Mouse (Mus musculus): ENCODE data around the gene Gm28053.

Gene Gm28053

GRCm38 (mm10) chr6:48692962-48693361 lies 25.4 kb upstream of the Gm28053 start:
- in situ Hi-C loops (cut with MseI, MboI) = no loop called here

- in situ Hi-C loops (cut with MseI, MboI) = no loop called here
Observed at GRCm38 (mm10) chr6:48696830-48697554, 21.4 kb upstream of the Gm28053 start.

- in situ Hi-C loops (cut with MseI, MboI) = no loop called here
Observed at GRCm38 (mm10) chr6:48697555-48697930, 20.9 kb upstream of the Gm28053 start.

- in situ Hi-C loops (cut with MseI, MboI) = no loop called here
Observed at GRCm38 (mm10) chr6:48698066-48698856, 20.1 kb upstream of the Gm28053 start.

GRCm38 (mm10) chr6:48698888-48699287 lies 19.5 kb upstream of the Gm28053 start:
- in situ Hi-C loops (cut with MseI, MboI) = no loop called here

GRCm38 (mm10) chr6:48700251-48701075 lies 17.9 kb upstream of the Gm28053 start:
- in situ Hi-C loops (cut with MseI, MboI) = no loop called here

- in situ Hi-C loops (cut with MseI, MboI) = no loop called here
Observed at GRCm38 (mm10) chr6:48702146-48702545, 16.3 kb upstream of the Gm28053 start.

- in situ Hi-C loops (cut with MseI, MboI) = no loop called here
Observed at GRCm38 (mm10) chr6:48702601-48703000, 15.8 kb upstream of the Gm28053 start.

GRCm38 (mm10) chr6:48704146-48704545 lies 14.3 kb upstream of the Gm28053 start:
- in situ Hi-C loops (cut with MseI, MboI) = no loop called here

- in situ Hi-C loops (cut with MseI, MboI) = no loop called here
Observed at GRCm38 (mm10) chr6:48706130-48706529, 12.3 kb upstream of the Gm28053 start.

- in situ Hi-C loops (cut with MseI, MboI) = no loop called here
Observed at GRCm38 (mm10) chr6:48720326-48720725, 1.9 kb downstream of the Gm28053 start.

- in situ Hi-C loops (cut with MseI, MboI) = no loop called here
Observed at GRCm38 (mm10) chr6:48723468-48723867, 5.1 kb downstream of the Gm28053 start.

- in situ Hi-C loops (cut with MseI, MboI) = no loop called here
Observed at GRCm38 (mm10) chr6:48725476-48725875, 7.1 kb downstream of the Gm28053 start.

GRCm38 (mm10) chr6:48727761-48728160 lies 9.4 kb downstream of the Gm28053 start:
- in situ Hi-C loops (cut with MseI, MboI) = no loop called here

GRCm38 (mm10) chr6:48732864-48733304 lies 14.5 kb downstream of the Gm28053 start:
- in situ Hi-C loops (cut with MseI, MboI) = no loop called here

GRCm38 (mm10) chr6:48733660-48734059 lies 15.3 kb downstream of the Gm28053 start:
- in situ Hi-C loops (cut with MseI, MboI) = no loop called here

- in situ Hi-C loops (cut with MseI, MboI) = no loop called here
Observed at GRCm38 (mm10) chr6:48737053-48737452, 18.6 kb downstream of the Gm28053 start.

- in situ Hi-C loops (cut with MseI, MboI) = no loop called here
Observed at GRCm38 (mm10) chr6:48737688-48738087, 19.3 kb downstream of the Gm28053 start.

GRCm38 (mm10) chr6:48738961-48739779 lies 20.8 kb downstream of the Gm28053 start, which contains the start of gene Gimap1:
Gene Gimap1, plus strand, starts transcription at chr6:48739054.
- in situ Hi-C loops (cut with MseI, MboI) = no loop called here

- in situ Hi-C loops (cut with MseI, MboI) = no loop called here
Observed at GRCm38 (mm10) chr6:48739780-48740055, 21.3 kb downstream of the Gm28053 start.

GRCm38 (mm10) chr6:48740501-48741169 lies 22.2 kb downstream of the Gm28053 start:
- in situ Hi-C loops (cut with MseI, MboI) = no loop called here

Measured in mouse trophoblast stem cell (cell line).